Mouse (Mus musculus) adrenal gland, adult 8-10 months (tissue): ENCODE data around the gene Gm48551. TPM values are rescaled to one million over a fixed set of nuclear protein-coding genes. Genes with fewer than 3 reads are reported as not detected.

ENCODE experiments used
- DNase-seq: peaks from one replicate; pipeline ENCODE4 v3.0.0; 2022
- total RNA-seq, 4 experiments: library from RNA; stranded (reverse); gene quantifications; 2 replicates each; pipeline ENCODE4 v1.2.4; 2022

Gene Gm48551
- total RNA-seq, 4 experiments from 2014 or later, result 0.65 to 2.9 (median 1.0) TPM

GRCm38 (mm10) chr10:81404720-81405119, 20.5 kb downstream of the Gm48551 start:
- DNase-seq, result no peak

- DNase-seq, result no peak
These were observed 21.4 kb downstream of the Gm48551 start for GRCm38 (mm10) chr10:81405588-81406201.

- no peak for DNase-seq
These were observed 22.5 kb downstream of the Gm48551 start for GRCm38 (mm10) chr10:81406504-81407440.

GRCm38 (mm10) chr10:81407539-81408423, 23.5 kb downstream of the Gm48551 start:
- peak; percentile 93 for DNase-seq

GRCm38 (mm10) chr10:81408424-81408729, 24.1 kb downstream of the Gm48551 start:
- no peak for DNase-seq

- DNase-seq, result peak; percentile 85
These were observed 24.6 kb downstream of the Gm48551 start for GRCm38 (mm10) chr10:81408871-81409291.

- no peak for DNase-seq
These were observed 25.1 kb downstream of the Gm48551 start for GRCm38 (mm10) chr10:81409330-81409729.

GRCm38 (mm10) chr10:81410350-81410749, 26.1 kb downstream of the Gm48551 start:
- DNase-seq, result no peak

- DNase-seq, result no peak
These were observed 26.7 kb downstream of the Gm48551 start for GRCm38 (mm10) chr10:81410981-81411380.

GRCm38 (mm10) chr10:81411471-81412400, 27.5 kb downstream of the Gm48551 start:
- DNase-seq, result peak; percentile 79

GRCm38 (mm10) chr10:81412586-81413309, 28.5 kb downstream of the Gm48551 start:
- DNase-seq, result no peak

GRCm38 (mm10) chr10:81413310-81414261, 29.3 kb downstream of the Gm48551 start:
- DNase-seq, result peak; percentile 88

GRCm38 (mm10) chr10:81414682-81415081, 30.4 kb downstream of the Gm48551 start:
- DNase-seq, result no peak

- DNase-seq, result no peak
These were observed 30.9 kb downstream of the Gm48551 start for GRCm38 (mm10) chr10:81415146-81415545.

GRCm38 (mm10) chr10:81415549-81416310, 31.5 kb downstream of the Gm48551 start:
- no peak for DNase-seq

GRCm38 (mm10) chr10:81416581-81417226, 32.4 kb downstream of the Gm48551 start:
- DNase-seq, result peak; percentile 68

- peak; percentile 25 for DNase-seq
These were observed 33.3 kb downstream of the Gm48551 start for GRCm38 (mm10) chr10:81417227-81418215.
